Mouse (Mus musculus) cerebellum, postnatal 36 days (tissue): ENCODE measurements around the gene Rusc2.

Experiments
- DNase-seq, 2 experiments: peaks; one replicate each; pipeline ENCODE4 v3.0.0; 2021 to 2022; ENCODE audit warnings: mixed read lengths in 2 of 2

Rusc2 gene

DNA sequence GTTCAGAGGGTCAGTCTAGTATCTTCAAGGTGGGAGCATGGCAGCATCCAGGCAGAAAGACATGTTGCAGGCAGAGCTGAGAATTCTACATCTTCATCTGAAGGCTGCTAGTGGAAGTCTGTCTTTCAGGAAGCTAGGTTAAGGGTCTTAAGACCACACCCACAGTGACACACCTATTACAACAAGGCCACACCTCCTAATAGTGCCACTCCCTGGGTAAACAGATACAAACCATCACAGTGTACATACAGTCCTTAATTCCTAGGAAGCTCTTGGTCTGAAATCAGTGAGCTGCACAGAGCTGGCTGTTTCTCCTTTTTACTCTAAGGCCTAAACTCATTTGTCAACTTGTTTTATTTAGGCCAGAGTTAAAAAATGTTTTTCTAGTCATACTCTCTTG is 5.2 kb downstream of the Rusc2 start:
- no peak for DNase-seq

DNA sequence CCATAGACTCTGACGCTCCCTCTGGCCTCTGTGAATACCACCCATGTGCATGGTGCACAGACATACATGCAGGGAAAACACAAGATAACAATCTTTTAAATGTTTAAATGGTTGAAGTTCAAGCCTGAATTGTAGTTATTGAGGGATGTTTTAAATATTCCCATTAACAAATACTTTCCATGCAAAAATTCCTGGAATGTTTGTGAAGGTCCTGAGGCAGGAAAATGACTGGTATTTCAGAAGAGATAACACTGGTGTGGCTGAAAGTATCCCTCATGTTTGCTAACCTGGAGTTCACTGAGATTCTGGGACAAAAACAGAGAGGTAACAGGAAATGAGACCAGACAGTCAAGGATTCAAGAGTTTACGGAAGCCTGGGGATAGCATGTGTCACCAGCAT is 7.6 kb downstream of the Rusc2 start:
- DNase-seq: no peak

DNA sequence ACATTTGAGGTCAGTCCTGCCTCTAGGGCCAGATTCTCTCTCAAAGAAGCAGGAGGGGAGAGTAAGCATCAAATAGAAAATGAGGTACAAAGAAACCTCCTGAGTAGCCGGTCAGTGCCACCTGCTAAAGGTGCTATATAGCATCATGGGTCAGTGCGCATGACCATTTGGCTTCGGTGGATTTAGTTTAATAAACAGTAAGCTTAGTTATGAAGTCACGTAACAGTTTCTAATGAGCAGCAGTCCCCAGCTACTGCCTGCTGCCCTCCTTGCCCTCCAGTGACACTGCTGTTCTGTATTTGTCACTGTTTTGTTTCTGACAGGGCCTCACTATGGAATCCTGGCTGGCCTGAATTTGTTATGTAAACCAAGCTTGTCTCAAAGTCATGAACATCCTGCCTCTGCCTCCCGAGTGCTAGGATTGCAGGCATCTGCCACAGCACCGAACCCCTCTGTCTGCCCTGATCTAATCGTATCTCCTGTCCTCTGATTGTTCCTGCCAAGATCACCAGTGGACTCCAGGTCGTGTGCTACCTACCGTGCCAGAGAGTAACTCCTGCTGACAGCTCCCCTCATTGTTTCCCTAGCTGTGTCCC is 8.2 kb downstream of the Rusc2 start:
- DNase-seq: no peak

DNA sequence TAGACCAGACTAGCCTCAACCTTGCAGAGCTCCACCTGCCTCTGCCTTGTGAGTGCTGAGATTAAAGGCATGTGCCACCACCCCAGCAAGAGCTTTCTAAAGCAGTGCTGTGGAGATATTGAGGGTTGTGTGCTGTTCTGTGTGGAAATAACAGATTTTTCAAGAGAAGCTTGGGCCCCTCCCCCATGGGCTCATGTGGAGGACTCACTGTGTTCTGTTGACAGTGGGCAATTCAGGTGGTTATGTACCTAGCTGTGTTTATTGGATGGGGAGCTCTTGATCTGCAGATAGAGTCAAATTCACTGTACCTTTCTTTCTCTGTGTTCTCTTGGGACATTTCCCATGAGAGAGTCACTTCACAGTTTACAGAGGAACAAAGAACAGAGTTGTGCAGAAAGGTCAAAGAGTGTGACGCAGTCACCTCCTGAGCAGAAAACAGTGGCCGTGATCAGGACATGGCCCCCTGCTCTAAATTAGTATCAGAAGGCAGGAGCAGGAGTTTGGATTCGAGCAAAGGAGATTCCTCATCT is 9.8 kb downstream of the Rusc2 start:
- no peak for DNase-seq

DNA sequence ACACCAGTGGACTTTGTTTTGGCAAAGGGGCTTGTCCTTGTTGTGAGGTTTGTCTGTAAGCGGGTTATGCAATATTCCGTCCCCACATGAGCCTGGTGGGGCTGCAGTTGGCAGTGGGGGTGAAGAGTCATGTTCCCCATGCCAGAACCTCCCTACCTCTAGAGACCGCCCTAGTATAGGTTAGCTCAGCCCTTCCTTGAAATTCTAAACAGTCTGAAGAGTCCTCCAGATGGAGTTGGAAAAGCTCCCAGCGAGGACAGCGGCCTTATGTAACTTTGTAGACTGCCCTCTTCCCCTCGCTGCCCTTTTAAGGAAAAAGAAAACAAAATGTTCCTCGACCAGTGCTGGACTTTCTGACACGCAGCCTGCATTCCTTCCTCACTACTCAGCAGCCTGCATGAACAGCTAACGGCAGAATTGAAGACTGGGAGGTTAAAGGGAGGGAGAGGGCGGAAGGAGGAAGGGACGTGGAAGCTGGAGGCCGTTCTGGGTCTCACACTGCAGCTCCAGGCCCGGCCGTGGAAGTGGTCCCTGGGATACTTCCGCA is 12.6 kb downstream of the Rusc2 start:
- DNase-seq: peak; percentile 47 to 54

DNA sequence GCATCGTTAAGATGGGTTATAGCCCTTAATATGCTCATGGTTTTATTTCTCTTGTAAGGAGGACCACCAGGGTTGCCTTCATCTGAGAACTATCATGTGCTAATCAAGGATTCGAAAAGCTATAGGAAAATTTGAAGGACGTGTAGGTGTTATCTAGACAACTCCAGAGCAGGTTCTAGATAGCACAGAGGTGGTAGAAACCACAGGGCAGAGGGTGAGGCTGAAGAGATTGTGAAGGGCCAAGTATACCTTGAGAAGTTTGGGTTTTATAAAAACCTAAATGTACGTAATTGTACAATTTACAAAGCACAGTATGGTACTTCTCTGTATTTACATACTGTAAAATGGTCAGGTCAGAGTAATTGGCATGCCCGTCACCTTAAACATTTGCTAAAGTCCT is 13.4 kb downstream of the Rusc2 start:
- DNase-seq: no peak

DNA sequence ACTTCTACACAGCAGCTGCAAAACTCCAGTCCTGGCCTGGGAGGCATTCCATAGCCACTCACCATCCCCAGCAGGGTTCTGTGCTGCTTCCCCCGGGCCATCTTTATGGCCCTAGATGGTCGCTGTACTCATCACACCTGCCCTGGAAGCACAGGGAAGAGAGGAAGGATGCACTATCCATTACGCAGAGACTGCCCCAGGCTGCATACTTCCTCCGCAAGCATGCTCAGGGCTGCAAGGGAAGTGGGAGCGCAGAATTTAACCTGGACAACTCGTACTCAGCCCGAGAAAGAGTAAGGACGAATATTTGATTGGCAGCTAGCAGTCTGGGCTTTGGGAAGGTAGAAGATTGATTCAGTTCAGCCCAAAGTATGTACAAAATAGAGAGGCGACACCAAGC is 14.1 kb downstream of the Rusc2 start:
- no peak for DNase-seq

DNA sequence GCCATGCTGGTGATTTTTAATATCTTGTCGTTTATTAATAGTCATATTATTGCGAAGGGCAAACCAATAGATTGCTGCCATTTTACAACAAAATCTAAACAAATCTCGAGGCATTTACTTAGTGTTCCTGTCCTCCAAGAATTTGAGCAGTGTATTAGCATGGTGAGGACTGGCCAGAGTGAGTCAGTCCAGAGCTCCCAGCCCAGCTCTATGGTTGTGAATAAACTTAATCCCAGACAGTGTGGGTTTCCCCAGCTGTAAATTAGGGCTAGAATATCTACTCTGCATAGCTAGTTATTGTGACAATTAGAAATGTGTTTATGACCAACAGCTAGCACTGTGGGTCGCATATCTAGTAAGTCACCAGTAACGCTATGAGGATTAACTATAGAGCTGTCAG is 14.6 kb downstream of the Rusc2 start:
- DNase-seq: no peak

DNA sequence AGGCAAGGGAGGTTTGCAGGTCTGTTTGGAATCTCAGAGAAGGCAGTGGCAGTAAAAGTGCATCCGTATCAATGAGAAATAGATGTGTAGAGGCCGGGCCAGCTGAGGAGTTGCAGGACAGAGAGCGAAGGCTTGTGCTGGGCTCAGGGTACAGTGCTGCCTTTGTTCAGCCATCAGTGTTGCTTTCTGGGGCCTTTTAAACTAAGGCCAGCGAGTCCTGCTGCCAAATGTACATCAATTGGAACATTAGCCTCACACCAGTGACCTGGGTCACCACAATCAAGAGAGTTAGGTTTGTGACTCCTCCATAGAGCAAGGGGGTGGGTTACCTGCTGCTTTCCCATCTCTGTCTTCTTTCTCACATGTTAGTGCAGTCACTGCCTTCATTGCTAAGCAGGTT is 16.2 kb downstream of the Rusc2 start:
- DNase-seq: no peak

DNA sequence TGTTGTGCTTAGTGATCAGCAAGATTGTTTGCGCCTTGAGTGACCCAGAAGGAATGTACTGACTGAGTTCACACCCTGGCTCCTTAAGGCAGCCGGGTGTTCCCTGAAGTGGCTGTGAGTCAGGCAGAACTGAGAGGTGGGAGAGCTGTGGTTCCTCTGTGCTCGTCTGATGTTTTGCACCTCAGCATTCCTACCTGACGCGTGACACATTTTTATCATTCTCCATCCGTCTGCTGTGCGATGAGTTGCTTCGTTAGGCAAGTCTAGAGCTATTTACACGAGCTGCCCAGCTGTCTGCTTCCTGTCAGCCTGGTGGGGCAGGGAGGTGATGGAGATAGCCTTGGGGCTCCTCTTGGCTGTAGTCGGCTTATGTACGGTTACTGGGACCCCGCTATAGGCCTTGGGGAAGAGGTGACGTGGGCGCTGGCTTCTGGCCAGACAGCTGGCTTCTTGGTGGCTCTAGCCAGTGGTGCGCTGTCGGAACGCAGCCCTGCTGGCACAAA is 17.1 kb downstream of the Rusc2 start:
- DNase-seq: peak in 1 of 2 experiments; percentile 37

DNA sequence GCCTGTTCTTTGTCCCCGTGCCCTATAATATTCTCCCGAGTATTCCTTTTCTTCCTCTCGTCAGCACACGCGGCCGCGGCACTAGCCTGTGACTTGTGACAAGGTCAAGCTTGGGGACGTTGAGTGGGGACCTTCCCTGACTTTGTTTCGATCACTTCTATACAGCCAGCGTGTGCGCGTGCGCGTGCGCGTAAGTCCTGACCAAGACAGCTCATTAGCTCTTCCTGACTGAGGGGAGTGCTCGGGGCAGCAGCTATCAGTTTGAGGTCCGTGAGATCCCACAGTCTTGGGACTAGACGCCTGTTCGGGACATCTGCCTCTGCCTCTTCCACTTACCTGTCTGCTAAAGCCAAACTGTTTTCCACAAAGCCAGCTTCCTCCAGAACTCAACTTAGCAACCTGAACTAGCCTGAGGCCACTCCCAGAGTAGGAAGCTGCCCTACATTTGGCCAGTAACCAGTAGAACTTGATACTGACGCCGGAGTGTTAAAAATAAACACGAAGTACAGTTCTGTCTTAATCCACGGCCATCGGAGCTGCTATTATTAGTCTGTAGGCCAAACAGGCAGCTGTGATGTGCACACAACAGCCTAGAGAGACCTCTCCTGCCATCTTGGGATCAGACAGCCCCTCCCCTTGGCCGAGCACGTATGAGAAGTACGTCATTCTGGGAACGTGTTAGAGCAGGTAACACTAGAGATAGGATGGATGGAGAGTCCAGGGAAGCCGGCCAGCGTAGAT is 17.8 kb downstream of the Rusc2 start:
- no peak for DNase-seq

DNA sequence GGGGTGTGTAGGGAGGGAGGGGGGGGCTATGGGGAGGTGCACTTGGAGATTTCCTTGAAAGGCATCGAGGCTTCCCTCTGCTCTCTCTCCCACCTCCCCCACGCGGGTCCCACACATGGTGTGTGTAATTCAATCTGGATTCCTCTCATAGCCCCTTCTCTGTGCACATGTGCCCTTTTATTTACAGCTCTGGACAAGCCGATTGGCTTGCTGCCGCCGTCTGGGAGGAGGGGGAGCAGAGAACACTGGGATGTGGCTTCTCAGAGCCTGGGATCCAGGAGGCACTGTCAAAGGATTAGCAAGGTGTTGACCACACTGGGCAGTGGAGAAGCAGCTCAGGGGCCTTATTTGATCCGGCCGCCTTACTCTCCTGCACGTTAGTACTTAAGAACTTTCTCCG is 19.2 kb downstream of the Rusc2 start:
- no peak for DNase-seq

DNA sequence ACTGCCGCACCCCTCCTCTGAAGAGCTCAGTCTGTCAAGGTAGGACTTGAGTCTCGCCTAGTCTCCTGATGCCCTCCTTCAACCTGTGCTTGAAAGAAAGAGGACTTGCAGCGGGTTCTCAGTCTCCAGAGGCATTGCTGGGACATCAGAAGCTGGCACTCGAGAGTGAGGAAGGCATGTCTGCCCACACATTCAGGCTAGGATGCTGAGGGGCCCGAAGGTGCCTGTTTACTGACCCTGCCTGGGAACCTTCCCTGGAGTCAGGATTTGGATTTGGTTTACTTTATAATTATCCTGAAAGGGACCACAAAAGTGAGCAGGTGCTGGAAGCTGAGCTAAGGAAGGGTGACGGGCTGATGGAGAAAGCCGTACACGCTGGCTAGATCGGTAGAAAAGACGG is 19.7 kb downstream of the Rusc2 start:
- no peak for DNase-seq

DNA sequence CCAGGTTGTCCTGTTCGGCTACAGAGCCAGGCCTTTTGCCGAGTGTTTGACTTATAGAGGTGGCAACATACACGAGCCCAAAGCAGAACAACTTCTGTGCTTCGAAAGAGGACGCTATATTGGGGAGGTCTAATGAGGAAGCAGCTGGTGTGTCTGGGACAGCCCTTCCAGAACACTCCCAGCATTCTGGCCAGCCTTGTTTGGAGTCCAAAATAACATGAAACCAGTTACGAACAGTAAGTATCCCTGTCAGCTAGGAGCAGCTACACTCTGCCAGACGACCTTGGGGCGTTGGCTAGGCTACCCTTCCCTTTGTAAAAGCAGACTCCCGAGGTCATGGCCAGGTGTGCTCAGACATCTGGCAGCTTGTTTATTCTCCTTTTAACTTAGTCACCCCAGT is 20.4 kb downstream of the Rusc2 start:
- DNase-seq: no peak

DNA sequence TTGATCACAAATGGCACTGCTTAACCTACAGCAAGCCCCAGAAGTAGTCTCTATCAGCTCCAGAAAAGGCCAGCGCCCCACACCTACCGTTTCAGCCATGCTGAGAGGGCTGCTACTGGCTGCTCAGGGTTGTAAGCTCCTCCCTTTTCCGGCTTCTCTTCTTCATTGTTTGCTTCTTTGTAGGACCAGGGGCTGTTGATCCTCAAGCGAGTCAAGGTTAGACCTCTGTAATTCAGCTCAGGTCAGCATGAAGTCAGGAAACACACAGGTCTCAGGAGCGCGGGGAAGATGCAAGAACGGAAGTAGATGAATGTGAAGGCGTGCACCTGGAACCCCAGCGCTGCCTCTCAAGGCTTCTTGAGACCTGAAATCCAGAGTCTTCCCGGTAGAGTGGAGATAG is 22.9 kb downstream of the Rusc2 start:
- no peak for DNase-seq

DNA sequence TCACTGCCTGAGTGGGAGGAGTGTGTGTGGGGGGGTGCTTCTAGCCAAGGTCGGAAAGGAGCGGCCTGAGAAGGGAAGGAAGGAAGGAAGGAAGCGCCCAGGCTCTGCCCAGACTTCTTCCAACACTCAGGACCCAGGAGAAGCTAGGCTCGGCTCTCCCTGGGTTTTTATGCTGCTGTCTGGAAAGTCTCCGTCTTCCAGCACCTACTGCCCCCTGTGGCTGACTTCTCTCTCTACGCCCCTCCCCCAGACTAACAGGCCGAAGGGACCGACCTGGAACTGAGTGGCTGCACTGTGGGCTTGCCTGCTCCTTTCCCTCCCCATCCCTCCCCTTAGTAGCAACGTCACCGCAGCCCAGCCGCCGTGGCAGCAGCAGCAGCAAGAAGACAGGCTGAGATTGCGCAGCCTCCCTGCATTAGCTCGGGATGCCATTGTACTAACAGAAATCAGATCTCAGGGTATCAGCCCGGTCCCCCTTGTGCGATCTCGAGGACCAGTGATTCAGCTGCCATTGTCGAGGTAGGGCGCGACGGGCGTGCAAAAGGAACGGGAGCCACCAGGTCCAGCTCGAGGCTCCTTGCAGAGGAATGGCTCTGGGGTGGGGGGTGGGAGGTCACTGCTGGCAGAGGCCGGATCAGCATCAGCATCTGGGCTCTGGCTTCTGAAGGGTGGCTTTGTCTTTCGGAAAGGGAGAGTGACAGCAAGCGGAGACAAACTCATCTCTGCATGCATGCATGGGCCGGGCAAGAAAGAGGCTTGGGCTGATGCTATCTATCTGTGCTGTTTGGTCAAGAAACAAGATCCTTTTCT is 24.6 kb downstream of the Rusc2 start:
- peak; percentile 32 to 50 for DNase-seq

DNA sequence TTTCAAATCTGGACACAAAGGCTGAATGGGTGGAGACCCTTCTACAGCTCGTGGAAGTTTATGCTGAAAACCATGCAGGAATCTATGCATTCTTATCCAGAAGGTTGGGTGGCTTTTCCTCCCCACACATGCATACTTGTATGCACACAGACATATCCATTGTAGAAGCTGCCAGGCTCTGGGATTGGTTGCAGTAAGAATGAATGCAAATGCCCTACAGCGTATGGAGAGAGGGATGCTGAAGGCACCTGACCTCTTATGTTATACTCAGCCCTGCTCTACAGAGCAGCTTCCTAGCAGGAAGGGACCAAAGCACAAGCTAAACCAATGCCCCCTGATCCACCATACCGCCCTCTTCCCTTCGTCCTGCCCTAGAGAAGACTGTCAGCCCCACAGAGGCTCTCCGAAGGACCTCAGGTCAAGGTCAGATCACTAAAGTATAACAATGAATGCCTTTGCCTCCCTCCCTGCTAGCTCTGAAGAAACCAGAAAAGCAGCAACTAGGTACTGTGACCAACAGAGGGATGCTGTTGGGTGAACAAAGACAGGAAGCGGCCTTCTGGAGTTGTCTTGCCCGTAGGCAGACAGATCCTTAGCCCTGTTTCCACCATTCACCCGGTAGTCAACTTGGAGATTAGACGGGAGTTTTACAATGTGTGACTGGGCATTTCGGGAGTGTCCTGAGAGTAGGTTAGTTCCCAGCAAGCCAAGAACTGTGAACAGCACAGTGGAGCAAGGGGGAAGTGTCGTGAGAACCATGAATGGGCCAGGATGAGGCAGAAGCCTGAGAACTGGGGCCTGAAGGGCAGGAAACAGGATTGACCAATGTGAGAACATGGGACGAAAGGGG is 25.5 kb downstream of the Rusc2 start:
- DNase-seq: no peak

DNA sequence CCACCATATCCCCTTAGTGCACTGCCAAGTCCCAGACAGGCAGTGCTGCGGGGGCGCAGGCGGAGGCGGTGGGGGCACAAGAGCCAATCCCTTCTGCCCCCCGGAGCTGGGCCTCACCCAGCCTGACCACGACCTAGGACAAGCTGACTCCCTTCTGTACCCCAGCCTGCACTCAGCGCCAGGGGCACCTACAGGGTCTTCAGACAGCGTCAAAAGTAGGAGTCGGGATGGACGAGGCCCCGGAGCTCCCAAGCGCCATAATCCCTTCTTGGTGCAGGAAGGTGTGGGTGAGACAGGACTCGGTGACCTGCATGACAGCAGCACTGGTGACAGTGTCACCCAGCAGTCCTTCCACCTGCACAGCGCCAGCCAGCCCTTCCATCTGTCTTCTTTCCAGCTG is 33.0 kb downstream of the Rusc2 start:
- no peak for DNase-seq

DNA sequence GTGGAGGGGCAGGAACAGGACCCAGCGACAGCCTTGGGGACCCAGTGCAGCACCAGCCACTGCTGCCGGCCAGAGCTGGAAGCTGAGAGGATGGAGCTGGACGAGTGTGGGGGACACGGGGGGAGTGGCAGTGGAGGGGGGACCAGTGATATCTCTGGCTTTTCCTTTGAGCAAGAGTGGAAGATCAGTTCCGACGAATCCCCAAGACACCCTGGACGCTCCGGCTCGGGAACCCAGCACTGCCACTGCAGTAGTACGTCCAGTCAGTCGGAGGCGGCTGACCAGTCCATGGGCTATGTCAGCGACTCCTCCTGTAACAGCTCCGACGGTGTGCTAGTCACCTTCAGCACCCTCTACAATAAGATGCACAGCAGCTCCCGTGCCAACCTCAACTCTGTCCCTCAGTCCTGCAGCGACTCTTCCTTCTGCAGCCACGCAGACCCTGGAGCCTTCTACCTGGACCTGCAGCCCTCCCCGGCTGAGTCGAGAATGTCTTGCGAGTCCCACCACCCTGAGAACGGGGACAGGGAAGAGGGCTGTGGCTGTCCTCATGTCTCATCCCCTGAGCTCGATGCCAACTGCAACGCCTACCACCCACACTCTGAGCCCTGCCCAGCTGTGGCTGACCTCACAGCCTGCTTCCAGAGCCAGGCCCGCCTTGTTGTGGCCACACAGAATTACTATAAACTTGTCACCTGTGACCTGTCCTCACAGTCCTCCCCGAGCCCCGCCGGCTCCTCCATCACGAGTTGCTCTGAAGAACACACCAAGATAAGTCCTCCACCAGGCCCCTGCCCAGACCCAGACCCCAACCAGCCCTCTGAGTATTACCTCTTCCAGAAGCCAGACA is 33.7 kb downstream of the Rusc2 start:
- DNase-seq: no peak

DNA sequence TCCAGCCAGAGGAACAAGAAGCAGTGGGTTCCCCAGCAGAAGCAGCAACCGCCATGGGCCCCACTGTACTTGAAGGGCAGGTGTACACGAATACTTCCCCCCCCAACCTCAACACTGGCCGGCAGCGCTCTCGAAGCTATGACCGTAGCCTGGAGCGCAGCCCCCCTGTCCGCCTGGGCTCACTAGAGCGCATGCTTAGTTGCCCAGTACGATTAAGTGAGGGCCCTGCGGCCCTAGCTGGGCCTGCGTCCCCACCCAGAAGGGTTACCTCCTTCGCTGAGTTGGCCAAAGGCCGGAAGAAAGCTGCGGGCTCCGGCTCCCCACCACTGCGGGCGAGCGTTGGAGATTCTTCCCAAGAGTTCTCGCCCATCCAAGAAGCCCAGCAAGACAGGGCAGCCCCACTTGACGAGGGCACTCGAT is 34.3 kb downstream of the Rusc2 start:
- no peak for DNase-seq
